Mouse (Mus musculus) brain, embryonic 14.5 days (tissue): ENCODE measurements around the gene Cd34.

Experiments used
- CTCF ChIP-seq: fragments of 200-500 bp; IDR thresholded peaks from 2 replicates; pipeline ENCODE4 v1.5.1; 2012; ENCODE audit warnings: inconsistent platforms, mild to moderate bottlenecking, moderate library complexity, borderline replicate concordance; ENCODE audit not compliant: insufficient read depth, insufficient read length; ENCODE audit errors: extremely low read depth
- POLR2A ChIP-seq: fragments of 200-500 bp; IDR thresholded peaks from 2 replicates; pipeline ENCODE4 v1.6.1; 2012; ENCODE audit warnings: mild to moderate bottlenecking, inconsistent platforms, borderline replicate concordance; ENCODE audit not compliant: poor library complexity, insufficient read depth, insufficient read length, severe bottlenecking; ENCODE audit errors: extremely low read depth

- TF ChIP-seq POLR2A = no peak
- no peak for TF ChIP-seq CTCF
Observed at GRCm38 (mm10) chr1:194962712-194963111, 24.1 kb downstream of the Cd34 start.
